Mouse (Mus musculus) erythroid progenitor cell, adult 5-6 weeks (primary cell): ENCODE measurements around the gene Dlgap4. TPM values are rescaled to one million over a fixed set of nuclear protein-coding genes. Genes with fewer than 3 reads are reported as not detected.

ENCODE experiments used
- ATAC-seq: replicated peaks from 2 replicates; pipeline ENCODE4 v1.8.0; 2016; ENCODE audit warnings: moderate number of reproducible peaks, mild to moderate bottlenecking, moderate TSS enrichment, inconsistent platforms; ENCODE audit not compliant: poor library complexity, low FRiP score, severe bottlenecking
- total RNA-seq, 2 experiments: library from RNA; stranded (forward) in 1 of 2; stranded (reverse) in 1 of 2; fragments of 150-400 nt in 1 of 2; fragments of 186-747, 209-891 nt in 1 of 2; gene quantifications; 2 replicates each; pipeline versions ENCODE4 v1.2.3 to v1.2.4; 2015 to 2017; ENCODE audit warnings: low replicate concordance in 2 of 2

The Dlgap4 gene
- total RNA-seq, 2 experiments from 2014 or later: 3.0 to 8.0 TPM

DNA sequence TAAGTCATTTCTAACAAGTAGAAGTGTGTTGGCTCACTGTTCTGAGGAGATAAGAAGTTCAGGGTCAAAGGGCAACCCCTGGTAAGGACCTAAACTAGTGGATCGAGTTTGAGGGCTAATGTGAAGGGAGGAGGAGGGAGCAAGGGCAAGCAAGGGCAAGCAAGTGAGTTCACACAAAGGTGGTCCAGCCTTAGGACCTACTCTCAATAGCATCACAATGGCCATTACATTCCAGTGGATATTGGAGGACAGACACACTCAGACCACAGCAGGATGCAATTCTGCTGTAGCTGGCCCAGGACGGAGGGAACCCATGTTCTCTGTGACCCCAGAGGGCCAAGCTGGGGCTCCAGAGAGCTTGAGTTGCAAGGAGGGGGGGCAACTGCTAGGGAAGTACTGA is 77.3 kb downstream of the Dlgap4 start:
- ATAC-seq: no peak

DNA sequence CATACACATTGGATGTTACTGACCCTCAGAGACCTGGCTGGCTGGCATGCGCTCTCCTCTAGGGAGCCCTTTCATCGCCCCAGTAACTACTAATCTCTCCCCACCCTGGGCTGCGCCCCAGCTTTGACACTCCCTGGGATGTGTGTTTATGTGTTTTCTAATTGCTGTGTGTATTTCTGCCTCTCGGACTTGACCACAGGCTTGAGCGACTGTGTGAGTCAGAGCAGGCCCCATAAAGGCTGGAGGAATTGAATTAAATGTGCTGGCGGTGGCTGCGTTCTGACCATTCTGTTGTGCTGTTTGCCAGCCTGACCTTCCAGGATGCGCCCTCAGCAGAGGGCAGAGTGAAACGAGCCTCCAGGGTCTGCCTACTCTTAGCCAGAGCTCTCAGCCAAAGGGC is 78.2 kb downstream of the Dlgap4 start:
- ATAC-seq: no peak

DNA sequence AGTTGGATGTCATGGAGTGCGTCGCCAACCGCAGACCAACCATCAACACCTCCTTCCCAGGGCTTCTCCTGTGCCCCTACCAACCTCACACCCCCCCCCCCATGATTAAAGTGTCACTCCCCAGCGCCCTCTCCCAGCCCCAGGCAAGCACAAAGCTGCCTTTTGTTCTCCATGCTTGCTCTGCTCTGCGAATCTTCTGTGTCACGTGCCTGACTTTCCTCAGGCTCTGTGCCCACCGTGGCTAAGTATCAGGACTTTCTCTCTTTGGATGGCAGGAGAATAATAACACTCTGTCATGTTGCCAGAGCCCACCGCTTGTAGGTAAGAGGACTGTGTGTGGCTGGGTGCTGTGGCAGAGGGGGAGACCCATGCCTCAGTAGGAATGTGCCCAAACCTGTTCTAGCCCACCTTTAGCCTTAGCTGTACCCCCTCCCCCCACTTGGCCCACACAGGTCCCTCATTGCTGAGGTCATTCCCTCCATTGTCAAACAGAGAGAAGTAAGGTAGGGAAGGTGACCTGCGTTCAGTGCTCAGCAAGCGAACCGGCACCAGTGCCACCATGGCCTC is 79.8 kb downstream of the Dlgap4 start:
- ATAC-seq: no peak

DNA sequence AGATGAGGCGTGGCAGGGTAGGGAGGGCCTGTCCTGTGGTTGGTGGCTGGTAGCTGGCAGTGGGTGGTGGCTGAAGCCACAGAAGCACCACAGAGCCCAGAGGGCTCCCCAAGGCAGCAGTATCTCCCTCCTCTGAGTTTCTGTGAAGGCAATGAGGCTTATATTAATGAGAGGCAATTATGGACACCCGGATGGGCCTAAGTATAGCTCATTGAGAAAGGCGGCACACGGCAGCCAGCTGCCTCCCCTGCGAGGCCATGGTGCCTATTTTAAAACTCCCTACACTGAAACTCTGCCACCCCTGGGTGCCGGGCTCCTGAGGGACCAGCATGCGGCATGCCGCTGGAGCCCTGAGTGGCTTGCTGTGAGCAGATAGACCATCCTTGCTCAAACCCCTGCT is 83.8 kb downstream of the Dlgap4 start:
- no peak for ATAC-seq

DNA sequence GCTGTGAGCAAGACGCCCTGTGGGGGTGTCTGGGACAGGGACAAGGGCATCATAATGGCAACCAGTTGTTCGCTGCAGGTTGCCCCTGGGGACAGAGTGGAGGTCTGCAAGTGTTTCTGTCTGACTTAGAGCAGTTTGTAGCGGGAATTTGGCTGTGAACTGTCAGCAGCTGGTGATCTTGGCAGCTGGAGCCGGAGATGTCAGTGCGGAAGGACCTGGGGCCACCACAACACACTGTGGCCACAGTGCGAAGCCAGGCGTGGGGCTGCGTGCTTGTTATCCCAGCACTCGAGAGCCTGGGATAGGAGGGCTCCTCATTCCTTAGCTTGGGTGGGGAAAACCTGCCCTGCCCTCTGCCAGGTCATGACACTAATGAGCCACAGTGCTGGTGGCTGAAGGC is 84.7 kb downstream of the Dlgap4 start:
- no peak for ATAC-seq

DNA sequence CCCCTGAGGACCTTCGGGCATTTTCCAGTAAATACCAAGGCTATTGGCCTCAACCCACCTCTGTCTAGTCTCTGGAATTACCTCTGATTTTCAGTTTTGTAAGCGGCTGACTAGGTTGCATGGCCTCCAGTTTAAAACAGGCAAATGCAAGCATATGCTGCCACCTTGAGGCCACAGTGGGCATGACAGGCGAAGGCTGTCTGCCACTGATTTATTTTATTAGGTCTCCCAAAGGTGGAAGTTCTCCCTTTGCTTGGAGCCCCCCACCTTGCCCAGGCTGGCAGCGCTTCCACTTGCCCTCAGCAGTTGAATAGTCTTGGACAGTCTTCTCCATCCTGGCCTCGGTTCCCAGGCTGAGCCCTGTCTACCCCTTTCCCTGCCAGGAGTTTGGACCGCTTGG is 92.0 kb downstream of the Dlgap4 start:
- peak; percentile 68 for ATAC-seq

DNA sequence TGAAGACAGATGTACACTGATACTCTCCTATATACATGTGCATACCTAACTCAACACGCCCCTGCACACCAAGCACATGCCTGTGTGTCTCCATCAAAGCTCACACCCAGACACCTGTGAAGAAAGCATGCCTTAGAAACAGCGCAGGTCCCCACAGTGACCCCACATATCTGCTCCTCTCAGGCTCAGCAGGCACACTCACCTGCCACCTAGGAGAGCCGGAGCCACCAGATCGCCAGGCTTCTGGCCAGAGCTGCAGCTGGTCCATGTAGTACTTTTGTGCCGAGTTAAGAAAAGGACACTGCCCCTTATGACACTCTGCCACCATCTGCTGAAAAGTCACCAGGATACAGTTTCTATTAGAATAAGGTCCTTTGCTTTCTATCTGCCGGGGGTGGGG is 103.2 kb downstream of the Dlgap4 start:
- no peak for ATAC-seq

DNA sequence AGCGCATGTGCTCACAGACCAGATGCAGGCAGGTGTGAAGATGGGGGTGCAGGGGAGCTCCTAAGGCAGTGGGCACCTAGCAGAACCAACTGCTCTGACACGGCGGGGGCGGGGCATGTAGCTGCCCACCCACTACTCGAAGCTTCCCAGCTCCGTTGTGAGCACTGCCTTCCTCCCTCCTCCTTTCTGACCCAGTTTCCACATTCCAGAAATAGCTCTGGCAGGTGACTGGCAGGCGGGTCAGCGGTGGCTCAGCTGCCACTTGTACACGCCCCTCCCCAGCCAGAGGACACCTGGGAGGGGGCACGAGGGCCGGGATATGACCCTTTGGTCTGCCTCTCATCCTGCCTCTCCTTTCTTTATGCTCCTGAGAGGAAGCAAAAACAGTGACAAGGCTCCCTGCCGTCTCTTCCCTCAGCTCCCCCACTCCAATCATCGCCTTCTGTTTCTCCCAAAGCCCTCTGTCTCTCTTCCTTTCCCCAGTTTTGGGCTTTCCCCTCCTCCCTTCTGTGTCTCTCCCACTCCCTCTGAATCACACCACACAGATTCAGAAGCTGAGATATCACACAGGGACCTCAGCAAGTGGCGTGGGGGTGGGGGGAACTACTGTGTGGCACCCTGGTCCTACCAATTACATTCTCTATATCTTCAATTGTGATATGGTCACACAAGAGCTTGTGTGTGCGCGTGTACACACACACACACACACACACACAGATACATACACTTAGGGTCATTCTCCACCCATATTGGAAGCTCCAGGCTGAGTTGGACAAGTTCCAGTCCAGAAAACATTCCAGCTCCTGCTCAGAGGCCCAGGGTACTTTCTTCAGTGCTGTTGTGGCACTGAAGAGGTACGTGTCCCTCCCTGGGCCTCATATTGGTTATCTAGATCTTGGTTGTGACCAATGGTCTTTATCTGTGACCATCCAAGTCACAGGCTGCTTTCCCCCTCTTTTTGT is 104.1 kb downstream of the Dlgap4 start:
- no peak for ATAC-seq

DNA sequence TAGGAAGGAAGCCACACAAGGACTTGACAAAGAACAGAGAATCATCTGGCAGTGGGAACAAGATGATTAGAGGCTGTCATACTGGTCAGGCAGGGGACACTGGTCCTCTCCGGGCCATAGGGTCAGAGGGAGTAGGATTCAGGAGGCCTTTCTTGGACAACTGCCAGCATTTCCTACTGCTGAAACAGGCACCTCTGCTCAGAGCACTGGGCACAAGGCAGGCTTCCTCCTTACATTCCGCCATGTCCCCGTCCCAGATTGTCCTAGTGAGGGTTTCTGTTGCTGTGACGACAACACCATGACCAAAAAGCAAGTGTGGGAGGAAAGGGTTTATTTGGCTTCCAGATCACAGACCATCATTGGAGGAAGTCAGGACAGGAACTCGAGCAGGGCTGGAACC is 105.3 kb downstream of the Dlgap4 start:
- ATAC-seq: no peak

DNA sequence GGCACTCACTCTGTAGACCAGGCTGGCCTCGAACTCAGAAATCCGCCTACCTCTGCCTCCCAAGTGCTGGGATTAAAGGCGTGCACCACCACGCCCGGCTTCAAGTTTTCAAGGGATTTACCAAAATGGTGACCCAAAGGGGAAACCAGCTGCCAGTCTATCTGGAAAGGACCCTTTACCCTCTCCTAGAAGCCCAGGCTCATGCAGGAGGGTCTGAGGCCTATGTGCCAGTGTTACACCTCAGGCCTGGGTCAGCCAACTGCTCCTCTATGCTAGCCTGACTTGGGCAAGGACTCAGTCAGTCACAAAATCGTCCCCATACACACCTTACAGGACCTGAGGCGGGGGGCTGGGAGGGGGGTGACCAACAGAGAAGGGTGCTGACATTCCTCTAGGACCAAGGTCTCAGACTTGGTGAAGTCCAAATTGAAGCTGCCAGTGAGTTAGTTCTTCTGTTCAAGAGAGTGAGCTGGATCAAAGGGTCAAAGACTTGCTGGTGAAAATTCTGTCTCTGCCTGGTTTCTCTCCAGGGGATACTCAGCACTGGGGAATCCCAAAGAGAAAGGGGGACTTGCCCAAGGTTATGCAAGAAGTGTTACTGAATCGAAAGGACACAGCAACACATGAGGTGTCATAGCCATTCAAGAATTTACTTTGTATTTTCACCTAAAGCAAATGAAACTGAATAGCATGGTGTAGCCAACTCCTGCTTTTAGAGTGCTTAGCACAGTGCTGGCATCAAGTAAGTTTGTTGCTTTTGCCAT is 106.2 kb downstream of the Dlgap4 start:
- ATAC-seq: no peak

DNA sequence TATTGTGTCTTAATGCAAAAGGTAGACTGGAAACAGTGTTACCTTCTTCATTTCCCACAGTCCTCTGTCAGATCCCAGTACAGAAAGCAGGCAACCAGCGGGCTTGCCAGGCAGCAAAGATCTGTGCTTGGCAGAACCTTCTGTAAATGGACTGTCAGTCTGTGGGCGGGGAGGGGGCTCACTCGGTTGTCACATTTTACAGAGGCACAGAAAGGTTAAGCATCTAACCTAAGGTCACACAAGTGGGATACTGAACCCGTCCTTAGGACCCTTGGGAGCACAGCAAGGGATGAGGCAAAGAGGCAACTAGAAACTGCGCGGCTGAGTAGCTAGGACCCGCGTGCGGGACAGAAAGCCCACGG is 106.8 kb downstream of the Dlgap4 start:
- ATAC-seq: peak; percentile 44

DNA sequence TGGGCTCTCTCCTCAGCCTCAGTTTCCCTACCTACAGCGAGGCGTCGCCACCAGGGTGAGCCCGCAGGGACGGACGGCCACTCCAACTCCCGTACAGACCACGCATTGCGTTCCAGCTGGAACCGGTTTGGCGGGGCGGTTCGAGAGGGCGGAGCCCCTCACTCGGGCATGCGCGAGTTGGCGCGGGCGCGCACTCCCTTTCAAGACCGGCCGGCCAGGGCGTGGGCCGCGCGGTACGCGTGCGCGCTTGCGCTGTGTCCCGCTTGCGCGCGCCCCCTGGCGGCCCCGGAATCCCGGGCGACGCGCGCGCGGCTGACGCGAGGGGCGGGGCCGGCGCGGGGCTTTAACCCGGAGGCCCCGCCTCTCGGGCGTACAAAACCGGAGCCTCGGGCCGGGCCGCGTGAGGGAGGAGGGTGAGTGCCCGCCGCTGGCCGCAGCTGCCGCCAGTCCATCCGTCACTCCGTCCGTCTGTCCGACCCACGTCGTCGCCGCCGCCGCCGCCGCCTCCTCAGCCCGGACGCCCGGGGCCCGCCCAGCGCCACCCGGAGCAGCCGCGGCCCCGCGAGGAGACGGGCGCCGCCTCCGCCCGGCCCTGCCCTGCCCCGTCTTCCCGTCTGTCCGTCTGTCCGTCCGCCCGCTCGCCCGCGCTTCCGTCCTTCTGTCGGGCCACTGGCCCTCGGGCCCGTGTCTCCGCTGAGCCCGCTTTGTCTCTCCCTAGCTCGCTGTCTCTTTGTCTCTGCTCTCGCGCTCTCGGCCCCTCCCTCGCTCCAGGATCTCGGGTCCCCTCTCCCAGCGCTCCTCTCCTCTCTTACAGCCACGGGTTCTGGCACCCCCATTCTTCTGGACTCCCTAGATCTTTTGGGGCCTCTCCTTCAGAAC is 107.4 kb downstream of the Dlgap4 start:
- peak; percentile 93 for ATAC-seq

DNA sequence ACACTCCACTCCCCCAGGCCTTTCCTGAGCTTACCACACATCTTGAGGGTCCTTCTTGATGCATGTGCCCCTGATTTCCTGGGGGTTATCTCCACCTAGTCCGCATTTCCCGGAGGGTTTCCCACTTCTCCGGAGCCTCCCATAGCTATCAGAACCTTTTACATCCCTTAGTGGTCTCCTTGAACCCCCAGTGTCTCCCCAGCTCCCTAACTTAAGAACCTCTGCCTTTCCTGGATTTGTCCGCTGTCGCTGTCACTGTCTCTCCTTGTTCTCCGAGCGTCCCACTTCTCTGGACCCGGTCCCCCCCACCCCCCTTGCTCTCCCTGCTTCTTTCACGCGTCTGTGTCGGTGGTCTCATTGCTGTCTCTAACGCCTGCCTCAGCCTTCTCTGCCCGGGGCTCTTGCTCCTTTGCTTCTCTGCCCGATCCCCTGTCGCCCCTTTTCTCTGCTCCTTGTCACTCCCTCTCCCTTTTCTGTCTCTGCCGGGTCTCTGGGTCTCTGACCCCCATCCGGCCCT is 108.1 kb downstream of the Dlgap4 start:
- no peak for ATAC-seq

DNA sequence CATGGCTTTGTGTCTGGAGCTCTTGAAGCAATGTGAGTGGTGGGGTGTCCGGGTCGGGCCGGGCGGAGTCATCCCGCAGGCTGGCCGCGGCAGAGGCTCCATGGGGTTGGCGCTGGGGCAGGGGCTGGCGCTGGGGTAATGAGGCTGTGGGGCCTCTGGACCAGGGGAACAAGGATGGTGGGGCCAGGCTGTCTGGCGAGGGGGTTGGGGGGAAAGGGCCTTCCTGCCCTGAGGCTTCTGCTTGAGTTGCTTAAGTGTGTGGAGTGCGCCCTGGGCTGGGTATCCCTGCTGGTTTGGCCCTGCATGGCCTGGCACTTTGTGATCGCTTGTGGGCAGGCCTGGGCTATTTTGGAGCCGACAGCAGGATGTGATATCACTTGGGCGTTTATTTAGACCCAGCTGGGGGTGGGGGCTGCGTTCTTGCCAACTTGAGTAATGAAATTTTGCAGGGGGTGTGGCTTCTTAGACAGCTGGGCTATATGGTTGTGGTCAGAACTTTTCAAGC is 108.6 kb downstream of the Dlgap4 start:
- ATAC-seq: no peak

DNA sequence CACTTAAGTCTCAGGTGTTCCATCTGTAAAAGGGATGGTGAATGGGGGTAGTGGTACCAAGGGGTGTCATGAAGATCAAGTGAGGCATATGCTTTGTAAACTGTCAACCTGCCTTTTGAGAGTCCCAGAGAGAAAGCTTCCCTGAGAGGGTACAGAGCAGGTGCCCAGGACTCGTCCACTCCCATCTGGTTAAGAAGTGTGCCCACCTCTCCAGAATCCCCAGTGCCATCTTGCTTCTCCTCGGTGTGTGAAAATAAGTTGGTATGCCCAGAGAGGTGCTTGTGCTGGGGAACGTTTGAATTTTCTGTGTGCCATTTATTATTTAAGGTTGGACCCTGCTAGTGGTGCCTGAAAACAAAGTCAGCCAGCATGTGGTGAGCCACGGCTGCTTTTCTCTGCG is 109.2 kb downstream of the Dlgap4 start:
- no peak for ATAC-seq

DNA sequence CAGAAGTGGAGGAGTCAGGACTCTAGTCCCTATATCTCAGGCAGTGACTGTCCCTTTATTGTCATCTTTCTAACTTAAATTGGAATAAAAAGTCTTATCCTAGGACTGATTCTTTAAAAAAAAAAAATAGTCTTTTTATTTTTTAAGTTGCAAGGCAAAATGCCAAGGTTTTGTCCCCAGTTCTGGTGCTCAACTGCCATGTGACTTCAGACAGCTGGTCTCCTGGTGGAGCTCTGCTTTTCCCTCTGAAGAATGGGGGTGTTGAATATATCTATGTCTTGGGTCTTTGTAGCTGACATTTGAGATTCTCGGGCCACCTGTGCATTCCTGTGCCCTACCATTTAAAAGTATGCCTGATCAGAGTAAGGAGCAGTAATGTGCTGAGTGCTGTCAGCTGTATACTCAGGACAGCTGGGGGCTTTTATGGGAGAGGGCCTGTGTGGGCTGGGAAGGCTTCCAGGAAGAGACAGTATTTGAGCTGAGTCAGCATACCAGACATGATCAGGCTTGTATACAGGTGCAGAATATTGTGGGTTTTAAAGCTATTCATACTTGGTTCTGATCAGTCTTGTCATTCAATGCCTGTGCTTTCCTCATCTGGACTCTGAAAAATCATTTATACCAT is 110.5 kb downstream of the Dlgap4 start:
- ATAC-seq: no peak

DNA sequence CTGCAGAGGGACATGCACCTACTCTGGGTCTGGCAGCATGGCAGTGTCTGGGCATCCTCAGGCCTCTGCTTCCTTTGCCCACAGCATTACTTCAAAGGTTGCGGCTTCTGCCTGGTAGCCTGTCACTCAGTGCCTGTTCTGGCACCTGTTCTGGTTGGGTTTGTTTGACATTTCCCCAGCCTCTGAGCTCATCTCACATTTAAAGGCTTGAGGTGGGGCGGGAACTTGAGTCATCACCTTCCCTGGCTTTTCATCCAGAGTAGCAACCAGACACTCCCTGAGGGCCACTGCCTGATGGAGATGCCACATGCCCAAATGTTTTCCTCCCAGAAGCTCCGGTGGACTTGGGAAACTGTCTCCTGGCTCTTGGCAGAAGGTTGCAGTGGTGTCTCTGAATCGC is 111.4 kb downstream of the Dlgap4 start:
- no peak for ATAC-seq

DNA sequence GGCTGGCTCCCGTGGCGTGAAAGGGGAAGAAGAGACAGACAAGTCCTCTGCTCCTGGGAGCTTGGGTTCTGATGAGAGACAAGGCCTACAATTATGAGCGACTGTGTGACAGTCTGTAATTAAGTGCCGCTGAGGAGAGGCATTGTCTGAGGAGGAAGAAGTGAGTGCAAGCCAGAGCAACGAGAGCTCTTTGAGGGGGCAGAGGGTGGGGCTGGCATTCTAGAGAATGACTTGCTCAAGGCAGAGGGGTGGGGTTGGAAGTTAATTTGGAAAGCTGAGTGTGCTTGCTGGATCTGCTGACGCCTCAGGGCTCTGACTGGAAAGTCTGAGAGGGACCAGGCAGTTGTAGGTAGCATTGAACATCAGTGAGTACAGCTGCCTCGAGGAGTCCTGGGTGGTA is 112.8 kb downstream of the Dlgap4 start:
- no peak for ATAC-seq

DNA sequence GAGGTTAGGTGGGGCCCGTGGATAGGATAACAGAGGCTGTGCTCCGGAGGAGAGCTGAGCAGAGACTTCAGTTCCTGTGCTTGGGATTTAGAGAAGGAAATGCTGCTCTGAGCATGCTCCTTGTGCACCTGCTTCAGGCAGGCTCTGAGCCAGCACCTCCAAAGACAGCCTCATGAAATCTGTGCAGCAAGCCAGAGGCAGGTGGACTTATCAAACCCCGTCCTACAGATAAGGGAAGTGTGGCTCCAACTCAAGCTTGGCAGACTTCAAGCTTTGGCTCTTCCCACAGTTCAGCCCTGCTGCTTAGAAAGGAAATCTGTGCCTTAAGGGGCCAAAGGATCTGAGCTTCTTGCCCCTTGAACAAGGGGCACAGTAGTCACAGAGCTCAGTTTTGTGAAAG is 113.4 kb downstream of the Dlgap4 start:
- ATAC-seq: no peak
